Mouse (Mus musculus) retina, postnatal 1 day (tissue): Measurements from ENCODE around the gene Tmem19.
"Not testable (repeated sequence)": the region's sequence is repeated elsewhere in the genome, so short reads cannot be mapped to it uniquely, and the experiment has no call there.

ENCODE experiments used
- DNase-seq: peaks from one replicate; pipeline ENCODE4 v3.0.0-alpha.2; 2012

Tmem19 gene

GRCm38 (mm10) chr10:115348131-115348530 is 14.2 kb downstream of the Tmem19 start:
- no peak for DNase-seq

DNA sequence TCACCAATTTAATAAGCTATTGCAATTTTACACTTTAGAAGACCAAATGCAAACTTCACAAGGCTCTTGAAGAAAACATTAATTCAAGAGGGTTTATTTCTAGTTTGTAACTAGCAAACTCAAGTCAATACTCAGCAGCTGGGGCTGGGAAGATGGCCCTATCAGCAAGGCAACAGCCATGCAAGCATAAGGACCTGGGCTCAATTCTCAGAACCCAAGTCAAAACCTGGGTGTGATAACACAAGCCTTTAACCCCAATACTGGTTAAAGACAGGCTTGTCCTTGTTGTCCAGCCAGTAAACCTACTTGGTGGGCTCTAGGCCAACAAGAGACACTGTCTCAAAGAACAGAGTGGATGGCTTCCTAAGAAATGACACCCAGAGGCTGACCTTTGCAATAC is 15.9 kb downstream of the Tmem19 start:
- DNase-seq, result no peak

GRCm38 (mm10) chr10:115342771-115343425 is 19.4 kb downstream of the Tmem19 start:
- no peak for DNase-seq

DNA sequence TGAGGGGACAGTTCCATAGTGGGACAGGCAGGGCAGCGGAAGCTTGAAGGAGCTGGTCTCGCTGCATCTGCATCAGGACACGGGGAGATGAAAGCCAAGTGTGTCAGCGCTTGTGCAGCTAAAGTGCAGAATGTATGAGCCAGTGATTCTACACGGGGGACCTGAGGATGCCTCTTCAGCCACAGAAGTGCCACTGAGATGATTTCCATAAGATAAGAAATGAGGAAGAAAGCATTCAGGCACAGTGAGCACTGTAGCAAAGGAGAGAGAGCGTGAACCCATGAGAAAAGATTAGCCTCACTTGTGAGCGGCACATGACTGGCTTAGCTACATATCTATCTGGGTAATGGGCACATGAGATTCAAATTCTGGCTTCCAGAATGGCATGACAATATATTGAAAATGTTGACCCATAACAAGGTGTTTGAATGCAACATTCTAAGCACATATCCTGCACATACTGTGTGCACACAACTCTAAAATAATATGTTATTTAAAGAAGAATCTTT is 22.4 kb downstream of the Tmem19 start:
- no peak for DNase-seq

- DNase-seq, result no peak
These were observed 25.4 kb downstream of the Tmem19 start for GRCm38 (mm10) chr10:115336901-115337300.

GRCm38 (mm10) chr10:115333528-115333927 is 28.8 kb downstream of the Tmem19 start:
- DNase-seq, result no peak

DNA sequence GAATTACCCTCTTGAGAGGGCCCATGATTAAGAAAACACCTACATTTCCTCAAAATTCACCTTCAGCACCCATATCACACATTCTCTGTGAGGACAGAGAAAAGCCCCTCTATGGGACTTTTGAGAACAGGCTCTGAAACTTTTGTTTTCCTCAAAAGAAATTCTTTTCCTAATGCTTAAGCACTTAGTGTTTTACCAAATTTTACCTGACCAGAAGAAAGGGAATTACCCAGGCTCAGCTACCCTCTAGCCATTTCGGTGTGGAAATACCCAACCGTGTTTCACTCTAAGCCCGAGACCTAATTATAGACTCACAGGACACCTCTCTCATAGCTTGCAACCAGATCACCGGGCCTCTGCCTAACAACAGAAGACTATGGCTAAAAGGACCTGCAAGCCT is 29.3 kb downstream of the Tmem19 start:
- no peak for DNase-seq

- no peak for DNase-seq
These were observed 29.8 kb downstream of the Tmem19 start for GRCm38 (mm10) chr10:115332420-115332952.

- no peak for DNase-seq
These were observed 33.2 kb downstream of the Tmem19 start for GRCm38 (mm10) chr10:115329010-115329530.

GRCm38 (mm10) chr10:115328514-115328913 is 33.8 kb downstream of the Tmem19 start:
- no peak for DNase-seq

DNA sequence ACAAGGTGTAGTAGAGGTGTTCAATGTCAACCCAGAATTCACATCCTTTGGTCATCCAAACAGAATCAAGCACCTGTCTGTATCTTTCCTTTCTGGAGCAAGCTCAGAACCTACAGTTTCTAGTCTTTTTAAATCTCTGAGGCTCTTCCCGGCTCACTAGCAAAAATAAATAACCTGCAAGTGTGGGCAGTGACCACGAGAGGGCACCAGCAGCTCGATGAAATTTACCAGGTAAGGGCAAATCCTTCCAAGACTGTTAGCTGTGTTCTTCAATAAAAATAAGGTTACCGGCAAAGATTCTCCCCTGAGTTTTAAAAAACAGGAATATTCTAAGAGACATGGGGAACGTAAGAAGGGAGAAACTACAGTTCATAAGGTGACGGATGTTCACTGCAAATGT is 39.0 kb downstream of the Tmem19 start:
- DNase-seq, result peak; percentile 78

GRCm38 (mm10) chr10:115321317-115322035 is 40.8 kb downstream of the Tmem19 start:
- DNase-seq, result no peak

- DNase-seq, result not testable (repeated sequence)
These were observed 43.9 kb downstream of the Tmem19 start for GRCm38 (mm10) chr10:115318388-115318787.

DNA sequence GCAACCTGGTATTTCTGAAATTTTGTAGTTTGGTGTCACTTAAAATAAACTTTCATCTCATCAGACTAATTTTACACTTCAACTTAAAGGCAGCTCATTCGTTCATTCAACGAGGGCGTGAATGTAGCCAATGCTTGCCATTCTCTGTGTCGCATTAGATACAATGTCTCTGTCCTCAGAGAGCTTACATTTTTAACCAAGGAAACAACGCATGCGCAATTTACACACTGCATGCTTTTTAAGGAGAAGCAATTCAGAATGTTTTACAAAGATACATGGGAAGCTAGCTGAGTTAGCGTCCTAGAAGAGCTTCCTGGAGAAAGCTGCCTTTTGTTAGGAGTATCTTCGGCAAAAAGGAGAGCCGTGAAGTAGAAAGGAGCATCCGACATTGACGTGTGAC is 46.0 kb downstream of the Tmem19 start:
- peak; percentile 13 for DNase-seq

GRCm38 (mm10) chr10:115315473-115316171 is 46.7 kb downstream of the Tmem19 start, which contains the start of gene Rab21:
TSS of gene Rab21 (minus strand) at chr10:115315594.
- DNase-seq, result peak; percentile 95

DNA sequence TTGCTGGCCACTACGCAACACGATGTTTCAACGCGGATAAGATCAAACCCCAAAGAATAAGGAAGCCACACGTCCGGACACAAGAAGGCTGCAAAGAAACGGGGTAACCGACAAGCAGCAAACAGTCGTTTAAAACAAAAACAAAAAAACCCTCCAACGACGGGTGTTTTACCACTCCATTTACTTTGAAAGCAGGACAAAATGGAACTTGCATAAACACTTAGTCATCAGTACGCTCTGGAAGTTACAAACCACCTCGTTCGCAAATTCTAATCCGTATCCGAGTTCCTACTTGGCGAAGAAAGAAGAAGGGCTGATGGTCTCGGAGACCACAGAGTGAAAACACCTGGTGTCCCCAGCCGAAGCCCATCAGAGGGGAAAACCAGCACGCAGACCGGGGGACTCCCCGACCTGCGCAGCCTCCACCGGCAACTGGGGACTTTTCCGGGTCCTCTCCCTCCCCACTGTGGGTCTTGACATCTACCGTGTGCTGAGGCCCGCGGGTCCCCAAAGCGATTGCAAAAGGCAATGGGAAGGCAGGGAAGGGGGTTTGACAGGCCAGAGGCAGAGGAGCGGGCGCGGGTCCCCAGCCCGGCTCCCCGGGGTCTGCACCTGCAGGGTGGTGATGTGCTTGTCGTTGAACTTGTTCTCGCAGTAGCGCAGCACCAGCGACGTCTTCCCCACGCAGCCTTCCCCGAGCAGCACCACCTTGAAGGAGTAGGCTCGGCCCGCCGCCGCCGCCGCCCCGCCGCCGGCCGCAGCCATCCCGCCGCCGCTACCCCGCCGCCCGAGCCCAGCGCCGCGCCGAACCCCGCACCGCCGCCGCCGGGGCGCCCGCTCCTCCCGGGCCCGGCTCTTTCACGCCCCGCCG is 47.5 kb downstream of the Tmem19 start:
- peak; percentile 36 for DNase-seq

DNA sequence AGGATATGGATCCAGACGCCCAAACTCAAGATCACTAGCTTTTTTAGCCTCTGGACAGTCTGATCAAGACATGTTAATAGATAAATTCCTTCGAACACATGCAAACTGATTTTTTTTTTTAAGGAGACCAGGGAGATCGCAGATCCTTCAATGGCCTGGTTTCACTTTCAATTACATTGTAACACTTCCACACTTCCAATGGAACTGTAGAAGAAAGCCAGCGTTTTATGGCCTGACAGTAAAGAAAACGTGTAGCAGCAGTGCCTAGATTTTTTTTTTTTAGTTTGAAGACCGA is 48.1 kb downstream of the Tmem19 start:
- peak; percentile 27 for DNase-seq

DNA sequence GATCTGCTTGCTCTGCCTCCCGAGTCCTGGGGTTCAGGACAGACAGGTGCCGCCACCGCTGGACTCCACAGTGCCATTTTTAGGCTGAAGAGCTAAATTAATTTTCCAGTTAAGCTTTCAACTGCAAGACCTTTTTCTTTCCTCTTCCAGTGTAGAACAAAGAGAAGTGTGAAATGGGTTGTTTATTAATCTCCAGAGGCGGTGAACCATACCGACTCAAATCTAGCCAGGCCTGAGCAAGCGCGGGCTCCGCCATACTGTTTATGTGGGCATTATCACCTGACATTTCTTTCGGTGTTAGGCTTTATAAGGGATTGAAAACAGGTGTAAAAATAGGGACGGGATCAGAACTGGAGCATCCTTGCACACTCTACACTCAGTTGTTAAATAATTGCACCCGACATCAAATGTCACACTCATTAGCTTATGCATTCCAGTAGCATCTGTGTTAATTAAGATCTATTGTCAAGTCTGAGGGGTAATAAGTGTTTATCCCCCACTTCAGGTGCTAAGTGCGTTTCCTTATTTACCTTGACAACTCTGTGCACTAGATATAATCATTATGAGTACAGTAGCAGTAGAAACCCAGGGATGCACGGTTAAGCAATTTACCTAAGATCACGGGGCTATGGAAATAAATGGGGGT is 48.5 kb downstream of the Tmem19 start:
- peak; percentile 10 for DNase-seq

- DNase-seq, result peak; percentile 38
These were observed 49.6 kb downstream of the Tmem19 start for GRCm38 (mm10) chr10:115312732-115313131.

DNA sequence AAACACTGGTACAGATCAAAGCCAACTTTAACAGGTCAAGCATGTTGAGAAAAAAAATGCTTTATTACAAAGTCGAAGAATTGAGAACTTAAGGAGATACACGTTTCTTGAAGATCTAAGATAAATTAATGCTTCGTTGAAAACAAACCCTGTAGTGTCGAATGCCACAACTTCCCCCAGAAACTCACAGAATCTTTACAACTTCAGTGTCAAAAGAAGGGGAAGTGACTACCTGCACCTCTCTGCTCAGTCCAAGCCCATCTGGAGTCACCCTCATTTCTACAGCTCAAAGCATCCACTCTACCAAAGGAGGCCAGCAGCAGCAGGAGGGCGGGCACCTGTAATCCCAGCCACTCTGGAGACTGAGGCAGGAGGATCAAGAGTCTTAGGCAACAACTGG is 50.1 kb downstream of the Tmem19 start:
- DNase-seq, result no peak

GRCm38 (mm10) chr10:115311263-115311965 is 50.9 kb downstream of the Tmem19 start:
- DNase-seq, result no peak
